Mouse (Mus musculus) adrenal gland, postnatal 0 days (tissue): ENCODE results near the gene Ifi211. TPM values are rescaled to one million over a fixed set of nuclear protein-coding genes. Genes with fewer than 3 reads are reported as not detected.

Source experiments
- polyA plus RNA-seq: library from polyadenylated mRNA; unstranded; fragments of >200 nt; fragmentation: Nextera tagmentation; extraction: Ambion mirVana; gene quantifications from 2 replicates; pipeline ENCODE4 v1.2.1, GENCODE M21; 2015

Gene Ifi211
- polyA plus RNA-seq = 4.8 and 6.8 TPM in 2 replicates

GRCm38 (mm10) chr1:173912548-173913255 is at the start of gene Ifi211:
Ifi211 (minus strand) TSS chr1:173913046.

GRCm38 (mm10) chr1:173941924-173942779 is 29.3 kb upstream of the Ifi211 start, which contains the start of the genes Mndal and Ifi203:
Mndal (minus strand) TSS chr1:173942491.
Ifi203 (minus strand) TSS chr1:173942672.

Other genes with a start within 250 kb of the Ifi211 start
- gene Ifi208, start 239.4 kb downstream of the Ifi211 start, polyA plus RNA-seq = 0.06 TPM in 1 of 2 replicates, not detected in the other
- 2.8 and 3.3 TPM in 2 replicates for gene Ifi207, start 171.3 kb downstream of the Ifi211 start, polyA plus RNA-seq
- gene Ifi204, start 146.1 kb downstream of the Ifi211 start, polyA plus RNA-seq = 12.5 and 14.1 TPM in 2 replicates
- 8.1 and 16.0 TPM in 2 replicates for gene Mndal, start 29.4 kb upstream of the Ifi211 start, polyA plus RNA-seq
- gene Ifi203, start 29.6 kb upstream of the Ifi211 start, polyA plus RNA-seq = 6.6 and 8.8 TPM in 2 replicates
- gene Ifi202b, start 69.7 kb upstream of the Ifi211 start, polyA plus RNA-seq = not detected in 2 replicates
- 2.3 and 6.1 TPM in 2 replicates for gene Ifi205, start 118.8 kb upstream of the Ifi211 start, polyA plus RNA-seq
- 0.06 TPM in 1 of 2 replicates, not detected in the other for gene Olfr433, start 127.7 kb upstream of the Ifi211 start, polyA plus RNA-seq
- not detected in 2 replicates for gene Olfr432, start 136.2 kb upstream of the Ifi211 start, polyA plus RNA-seq
- gene Olfr430, start 153.6 kb upstream of the Ifi211 start, polyA plus RNA-seq = not detected in 2 replicates
- gene Olfr429, start 171.3 kb upstream of the Ifi211 start, polyA plus RNA-seq = not detected in 2 replicates
- gene Olfr427, start 183.8 kb upstream of the Ifi211 start, polyA plus RNA-seq = not detected in 2 replicates
- not detected in 2 replicates for gene Olfr231, start 208.1 kb upstream of the Ifi211 start, polyA plus RNA-seq
- not detected in 2 replicates for gene Olfr424, start 218.5 kb upstream of the Ifi211 start, polyA plus RNA-seq
- gene Olfr420, start 242.6 kb upstream of the Ifi211 start, polyA plus RNA-seq = not detected in 2 replicates